Mouse (Mus musculus) embryonic fibroblast, embryonic 13.5 days (primary cell): ENCODE measurements around the gene 5730480H06Rik. TPM values are rescaled to one million over a fixed set of nuclear protein-coding genes. Genes with fewer than 3 reads are reported as not detected.

Source experiments
- H3K27ac ChIP-seq: 2 replicates; pipeline ENCODE4 v1.5.1; 2012; ENCODE audit warnings: low read length, control low read depth, inconsistent platforms; ENCODE audit not compliant: insufficient read depth
- H3K4me1 ChIP-seq: 2 replicates; pipeline ENCODE4 v1.6.1; 2011; ENCODE audit warnings: low read length; ENCODE audit not compliant: control insufficient read depth, insufficient read depth
- H3K4me3 ChIP-seq: 2 replicates; pipeline ENCODE4 v1.5.1; 2011; ENCODE audit warnings: mild to moderate bottlenecking, control low read depth, low read length; ENCODE audit not compliant: insufficient read depth
- CTCF ChIP-seq: IDR thresholded peaks from 2 replicates; pipeline ENCODE4 v1.5.1; 2011; ENCODE audit warnings: mild to moderate bottlenecking, control low read depth, low read length, moderate library complexity, borderline replicate concordance; ENCODE audit not compliant: insufficient read depth
- POLR2A ChIP-seq: IDR thresholded peaks from 2 replicates; pipeline ENCODE4 v1.6.1; 2011; ENCODE audit warnings: low read depth, mild to moderate bottlenecking, control low read depth, low read length, moderate library complexity
- polyA plus RNA-seq: library from polyadenylated mRNA; stranded (reverse); fragments of >200 nt; gene quantifications from 2 replicates; pipeline ENCODE4 v1.2.4, GENCODE M21; 2011; ENCODE audit warnings: low read depth; ENCODE audit not compliant: missing spikeins, insufficient read length

Gene 5730480H06Rik
- 16.6 and 20.1 TPM in 2 replicates for polyA plus RNA-seq

DNA sequence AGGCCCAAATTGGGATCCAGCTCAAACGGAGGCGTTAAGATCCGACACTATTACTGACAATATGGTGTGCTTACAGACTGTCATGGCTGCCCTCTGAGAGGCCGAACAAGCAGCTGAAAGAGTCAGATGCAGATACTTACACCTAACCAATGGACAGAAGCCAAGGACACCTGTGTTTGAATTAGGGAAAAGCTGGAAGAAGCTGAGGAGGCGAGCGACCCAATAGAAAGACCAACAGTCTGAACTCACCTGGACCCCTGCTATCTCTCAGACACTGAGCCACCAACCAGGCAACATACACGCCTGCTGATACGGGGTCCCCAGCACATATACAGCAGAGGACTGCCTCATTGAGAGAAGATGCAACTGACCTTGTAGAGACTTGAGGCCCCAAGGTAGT lies at the start of gene 5730480H06Rik:
Gene 5730480H06Rik, plus strand, starts transcription at position 301 of the 400 bp plus-strand sequence.
- H3K27ac ChIP-seq: no peak within 1 kb of the TSS
- peaks cover 3% of the 10 kb centered on the region; the same call in 1 of the 2 replicates for H3K4me1 ChIP-seq
- TF ChIP-seq POLR2A: no peak
- no peak for TF ChIP-seq CTCF
- H3K4me3 ChIP-seq: no peak within 1 kb of the TSS

DNA sequence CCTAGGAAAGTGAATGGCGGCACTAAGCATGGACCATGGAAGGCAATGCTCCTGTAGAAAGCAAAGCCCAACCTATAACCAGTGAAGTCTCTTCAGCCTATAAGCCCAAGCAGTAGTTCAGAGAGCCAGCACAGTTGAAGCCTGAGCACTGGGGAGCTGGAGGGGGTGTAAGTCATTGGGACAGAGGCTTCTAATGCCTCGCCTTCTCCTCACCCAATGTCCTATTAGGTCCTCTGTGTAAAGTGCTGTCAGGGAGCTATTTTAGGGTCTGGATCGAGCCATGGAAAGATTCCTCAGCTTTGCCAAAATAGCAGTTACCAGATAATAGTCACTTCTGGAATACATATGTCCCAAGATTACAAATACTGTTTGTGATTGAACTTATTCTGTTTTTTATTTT lies 26.6 kb upstream of the 5730480H06Rik start:
- Histone ChIP-seq H3K4me1 (no peaks in the 10 kb centered on the region), H3K27ac (no peak overlapping the region), H3K4me3 (no peak overlapping the region)
- TF ChIP-seq CTCF: no peak
- no peak for TF ChIP-seq POLR2A

DNA sequence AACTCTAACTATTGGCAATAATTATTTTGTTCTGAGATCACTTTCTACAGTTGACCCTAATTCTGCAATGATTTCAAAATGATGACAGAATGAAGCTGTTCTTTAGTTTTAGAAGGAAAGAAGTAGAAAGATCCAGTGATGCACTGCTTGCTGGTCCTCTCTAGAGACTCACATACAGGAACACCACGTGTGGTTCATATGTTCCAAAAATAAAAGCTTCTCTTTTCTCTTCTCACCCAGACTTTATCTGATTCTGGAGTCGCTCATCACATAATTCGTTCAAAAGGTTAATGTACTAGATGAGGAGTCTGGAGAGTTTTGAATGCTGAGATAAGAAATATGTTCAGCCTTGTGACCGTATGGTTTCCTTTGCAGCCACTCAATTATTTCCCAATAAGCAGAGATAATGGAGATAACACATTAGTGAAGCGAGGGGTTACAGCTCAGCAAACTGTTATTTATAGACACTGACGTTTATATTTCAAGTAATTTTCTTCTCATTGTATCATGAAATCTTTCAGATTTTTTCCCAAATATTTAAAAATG lies 12.6 kb upstream of the 5730480H06Rik start:
- TF ChIP-seq POLR2A: no peak
- no peak for TF ChIP-seq CTCF
- H3K4me1 ChIP-seq: no peaks in the 10 kb centered on the region
- no peak overlapping the region for H3K4me3 ChIP-seq
- H3K27ac ChIP-seq: no peak overlapping the region

DNA sequence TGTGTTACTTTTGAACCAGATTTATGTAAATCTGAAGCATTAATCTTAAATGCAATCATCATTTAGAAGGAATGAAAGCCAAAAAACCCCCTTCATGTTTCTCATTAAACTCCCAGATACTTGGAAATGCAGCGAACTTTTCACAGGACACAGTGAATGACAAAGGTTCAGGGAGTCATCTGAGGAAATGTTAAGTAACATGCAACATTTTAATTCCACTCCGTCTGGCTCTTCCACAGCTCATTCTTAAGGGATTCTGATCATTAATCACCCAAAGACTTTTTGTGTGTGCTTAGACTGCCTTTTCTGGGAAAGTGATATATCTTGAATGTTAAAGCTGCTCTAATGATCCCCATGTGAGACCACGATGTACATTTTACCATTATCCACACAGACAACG lies 7.2 kb upstream of the 5730480H06Rik start:
- TF ChIP-seq POLR2A (no peak), CTCF (no peak)

GRCm38 (mm10) chr5:48326221-48326620 lies 1.5 kb upstream of the 5730480H06Rik start:
- peaks cover 3% of the 10 kb centered on the region; the same call in 1 of the 2 replicates for H3K4me1 ChIP-seq
- TF ChIP-seq POLR2A (no peak), CTCF (no peak)
- H3K27ac ChIP-seq: no peak overlapping the region
- no peak overlapping the region for H3K4me3 ChIP-seq

More for the DNA sequence above, 7.2 kb upstream of the 5730480H06Rik start:
- no peaks in the 10 kb centered on the region for H3K4me1 ChIP-seq
- H3K4me3 ChIP-seq: no peak overlapping the region
- no peak overlapping the region for H3K27ac ChIP-seq

DNA sequence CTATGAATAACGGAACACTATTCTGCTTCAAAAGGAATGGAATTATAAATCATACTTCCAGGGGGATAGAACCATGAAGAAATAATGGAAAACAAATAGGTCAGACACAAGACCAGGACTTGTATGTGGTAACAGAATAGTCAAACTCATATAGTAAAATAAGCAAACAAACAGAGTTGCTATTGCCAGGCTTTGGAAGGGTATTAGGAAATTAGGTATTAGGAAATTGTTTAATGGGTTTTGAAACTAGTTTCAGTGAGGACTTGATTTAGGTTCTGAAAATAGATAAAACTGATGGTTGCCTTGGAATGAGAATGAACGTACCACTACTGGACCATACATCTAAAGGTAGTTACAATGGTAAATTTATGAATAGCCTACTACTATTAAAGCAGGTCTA lies 2.0 kb downstream of the 5730480H06Rik start:
- TF ChIP-seq POLR2A (no peak), CTCF (no peak)
- Histone ChIP-seq H3K27ac (no peak overlapping the region), H3K4me1 (peaks cover 3% of the 10 kb centered on the region; the same call in 1 of the 2 replicates), H3K4me3 (no peak overlapping the region)

DNA sequence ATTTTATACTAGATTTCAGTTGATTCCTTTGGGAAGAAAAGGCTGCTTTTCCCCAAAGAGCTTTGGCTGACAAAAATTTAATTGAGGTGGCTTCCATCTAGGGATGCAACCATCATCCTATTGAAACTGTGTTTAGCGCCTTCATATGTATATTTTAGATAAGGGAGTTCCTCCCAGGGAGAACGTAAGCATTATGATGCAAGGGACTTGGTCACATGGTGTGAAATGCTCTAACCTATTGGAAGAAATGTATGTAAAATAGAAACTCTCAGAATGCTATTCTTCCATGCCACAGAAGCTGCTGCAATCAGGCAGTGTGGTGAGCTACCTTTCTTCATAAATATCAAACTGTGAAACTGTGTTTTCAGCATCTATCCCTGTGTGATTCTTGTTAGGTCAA lies 3.1 kb downstream of the 5730480H06Rik start:
- TF ChIP-seq POLR2A (no peak), CTCF (no peak)
- Histone ChIP-seq H3K4me1 (peaks cover 3% of the 10 kb centered on the region; the same call in 1 of the 2 replicates), H3K4me3 (no peak overlapping the region), H3K27ac (no peak overlapping the region; the same call in 1 of the 2 replicates)

GRCm38 (mm10) chr5:48331441-48331840 lies 3.7 kb downstream of the 5730480H06Rik start:
- no peak overlapping the region for H3K27ac ChIP-seq
- no peak overlapping the region for H3K4me3 ChIP-seq
- TF ChIP-seq CTCF (no peak), POLR2A (no peak)
- peaks cover 3% of the 10 kb centered on the region; the same call in 1 of the 2 replicates for H3K4me1 ChIP-seq

DNA sequence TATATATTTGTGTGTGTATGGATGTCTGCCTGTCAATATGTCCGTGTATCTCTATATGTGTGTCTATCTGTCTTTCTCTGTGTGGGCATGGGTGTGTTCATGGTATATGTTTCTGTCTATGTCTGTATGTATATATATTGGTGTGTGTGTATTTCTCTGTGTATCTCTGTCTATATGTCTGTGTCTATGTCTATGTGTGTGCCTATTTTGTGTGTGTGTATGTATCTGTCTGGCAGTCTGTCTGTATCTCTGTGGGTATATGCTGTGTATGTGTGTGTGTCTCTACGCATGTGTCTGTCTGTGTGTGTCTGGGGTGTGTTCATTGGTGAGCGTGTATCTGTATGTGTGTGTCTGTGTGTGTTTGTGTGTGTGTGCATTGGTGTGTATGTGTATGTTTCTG lies 5.7 kb downstream of the 5730480H06Rik start:
- no peak overlapping the region for H3K4me3 ChIP-seq
- peaks cover 3% of the 10 kb centered on the region; the same call in 1 of the 2 replicates for H3K4me1 ChIP-seq
- TF ChIP-seq POLR2A: no peak
- no peak for TF ChIP-seq CTCF
- no peak overlapping the region for H3K27ac ChIP-seq

DNA sequence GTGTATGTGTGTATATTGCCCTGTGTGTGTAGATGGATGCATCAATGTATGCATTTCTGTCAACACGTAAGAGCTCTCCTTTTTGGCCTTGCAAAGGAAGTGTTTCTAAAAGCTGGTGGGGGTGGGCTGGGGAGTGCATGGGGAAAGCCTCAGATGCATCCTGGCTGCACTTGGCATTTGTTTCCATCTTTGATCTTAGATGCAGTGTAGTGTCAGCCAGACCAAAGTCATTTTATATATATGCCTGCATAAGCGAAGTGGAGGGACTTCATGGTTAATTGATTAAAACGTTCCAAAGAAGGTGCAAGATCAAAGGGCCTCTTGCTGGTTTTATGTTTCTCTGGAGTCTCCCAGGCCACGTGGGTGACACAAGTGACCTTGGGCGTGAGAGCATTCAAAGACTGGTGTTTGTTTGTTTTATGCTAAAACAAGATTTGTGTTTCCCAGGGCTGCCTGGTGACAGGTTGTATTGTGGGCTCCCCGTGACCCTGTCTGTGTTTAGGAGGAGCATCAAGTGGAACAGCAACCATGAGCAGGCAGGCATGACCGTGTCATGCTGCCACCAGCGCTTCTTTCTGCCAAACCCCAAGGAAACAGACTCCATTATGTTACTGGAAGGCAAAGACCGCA lies 6.2 kb downstream of the 5730480H06Rik start:
- Histone ChIP-seq H3K27ac (no peak overlapping the region), H3K4me3 (no peak overlapping the region), H3K4me1 (peaks cover 3% of the 10 kb centered on the region; the same call in 1 of the 2 replicates)
- no peak for TF ChIP-seq POLR2A
